ENCODE assay signal across 8 mouse cellular contexts in the genomic region with DNA sequence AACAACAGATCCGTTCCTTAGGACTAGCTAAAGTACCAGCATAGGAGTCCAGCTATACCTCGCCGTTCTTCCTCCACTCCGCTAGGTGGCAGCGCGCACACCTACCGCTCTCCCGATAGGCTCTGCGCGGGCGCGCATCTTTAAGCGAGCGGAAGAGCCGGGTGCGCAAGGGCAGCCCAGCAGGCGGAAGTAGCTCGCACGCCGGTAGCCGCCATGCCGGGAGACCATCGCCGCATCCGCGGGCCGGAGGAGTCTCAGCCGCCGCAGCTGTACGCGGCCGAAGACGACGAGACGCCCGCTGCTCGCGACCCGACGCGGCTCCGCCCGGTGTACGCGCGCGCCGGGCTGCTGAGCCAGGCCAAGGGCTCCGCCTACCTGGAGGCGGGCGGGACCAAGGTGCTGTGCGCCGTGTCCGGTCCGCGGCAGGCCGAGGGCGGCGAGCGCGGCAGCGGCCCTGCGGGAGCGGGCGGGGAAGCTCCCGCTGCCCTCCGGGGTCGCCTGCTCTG. TPM values are rescaled to one million over a fixed set of nuclear protein-coding genes. Genes with fewer than 3 reads are reported as not detected.
DNase-seq lines count a peak whose midpoint lies in the region; ATAC-seq and TF ChIP-seq lines count a peak whose summit lies in the region.

A gene (plus strand): TSS at position 182 of the 506 bp plus-strand sequence.

- H3K27ac ChIP-seq in forebrain, embryonic 11.5 days (ENCODE audit: low read depth, low read length), result peak within 1 kb of the TSS; percentile 66
- H3K27ac ChIP-seq in heart, postnatal 0 days (ENCODE audit: low read depth), result peak within 1 kb of the TSS; percentile 71
- peak within 1 kb of the TSS; percentile 88 for H3K27ac ChIP-seq in liver, embryonic 16.5 days (ENCODE audit: low read length)
- H3K27ac ChIP-seq in neural tube, embryonic 13.5 days (replicated peaks), result peak within 1 kb of the TSS; percentile 83
- H3K27ac ChIP-seq in testis, adult 2 months (ENCODE audit: control insufficient read depth, insufficient read depth, low read depth, low read length), result peak within 1 kb of the TSS; percentile 78

- TF ChIP-seq CTCF in heart, postnatal 0 days (IDR thresholded peaks at IDR 0.05; ENCODE audit: low read depth), result peak; percentile 93
- TF ChIP-seq CTCF in testis, adult 2 months (IDR thresholded peaks at IDR 0.05; ENCODE audit: control insufficient read depth, insufficient read depth, insufficient replicate concordance, low read depth, low read length), result peak; percentile 93

- H3K4me3 ChIP-seq in forebrain, embryonic 11.5 days (ENCODE audit: low read depth, low read length), result peak within 1 kb of the TSS; percentile 97
- H3K4me3 ChIP-seq in heart, postnatal 0 days (ENCODE audit: low read depth, low read length), result peak within 1 kb of the TSS; percentile 94
- peak within 1 kb of the TSS; percentile 96 for H3K4me3 ChIP-seq in liver, embryonic 16.5 days (ENCODE audit: low read depth, low read length)
- H3K4me3 ChIP-seq in neural tube, embryonic 13.5 days, result peak within 1 kb of the TSS; percentile 97
- peak within 1 kb of the TSS; percentile 86 for H3K4me3 ChIP-seq in testis, adult 2 months (ENCODE audit: control insufficient read depth, low read depth, low read length)

- TF ChIP-seq POLR2A in testis, adult 2 months (IDR thresholded peaks at IDR 0.05; ENCODE audit: control insufficient read depth, low read depth, low read length), result peak; percentile 60

- DNase-seq in CD8-positive naive resting alpha-beta T cell, adult 2 months (ENCODE audit: low read depth in 2 of 2, low spot score in 2 of 2), result peak; percentile 86
- peak; percentile 87 for DNase-seq in c-Kit-positive CD71-negative TER-119-negative erythroid progenitor cells, embryonic 14.5 days (ENCODE audit: low read depth)
- DNase-seq in forebrain, embryonic 11.5 days (ENCODE audit: low spot score), result peak; percentile 95
- peak; percentile 95 for DNase-seq in heart, postnatal 0 days (ENCODE audit: low spot score)
- DNase-seq in kidney, postnatal 4 days, result peak; percentile 92 to 96

- peak within 1 kb of the TSS; percentile 90 for H3K9ac ChIP-seq in forebrain, embryonic 11.5 days (ENCODE audit: low read length)
- peak within 1 kb of the TSS; percentile 77 for H3K9ac ChIP-seq in heart, postnatal 0 days (replicated peaks; ENCODE audit: low read depth, low read length)
- H3K9ac ChIP-seq in liver, embryonic 16.5 days (ENCODE audit: low read depth, low read length), result peak within 1 kb of the TSS; percentile 87
- H3K9ac ChIP-seq in neural tube, embryonic 13.5 days, result peak within 1 kb of the TSS; percentile 92

- H3K36me3 ChIP-seq in forebrain, embryonic 11.5 days (ENCODE audit: control insufficient read depth, insufficient read depth, low read length), result peaks cover 29% of the 10 kb centered on the region
- H3K36me3 ChIP-seq in heart, postnatal 0 days (replicated peaks; ENCODE audit: control insufficient read depth, insufficient read depth, low read length), result peaks cover 45% of the 10 kb centered on the region
- peaks cover 47% of the 10 kb centered on the region for H3K36me3 ChIP-seq in liver, embryonic 16.5 days (ENCODE audit: control insufficient read depth, insufficient read depth)
- H3K36me3 ChIP-seq in neural tube, embryonic 13.5 days, result peaks cover 53% of the 10 kb centered on the region
- no peaks in the 10 kb centered on the region; the same call in 1 of the 2 replicates for H3K36me3 ChIP-seq in testis, adult 2 months (ENCODE audit: control insufficient read depth, insufficient read depth, low read length)

- TF ChIP-seq EP300 in heart, postnatal 0 days (IDR thresholded peaks at IDR 0.05; ENCODE audit: low read depth), result no peak

- H3K27me3 ChIP-seq in forebrain, embryonic 11.5 days (ENCODE audit: control insufficient read depth, insufficient read depth, low read length), result no peaks in the 10 kb centered on the region
- H3K27me3 ChIP-seq in heart, postnatal 0 days (ENCODE audit: control insufficient read depth, insufficient read depth, low read length), result no peaks in the 10 kb centered on the region
- no peaks in the 10 kb centered on the region for H3K27me3 ChIP-seq in liver, embryonic 16.5 days (ENCODE audit: control insufficient read depth, insufficient read depth, low read depth, low read length)
- no peaks in the 10 kb centered on the region for H3K27me3 ChIP-seq in neural tube, embryonic 13.5 days
- no peaks in the 10 kb centered on the region for H3K27me3 ChIP-seq in testis, adult 2 months (ENCODE audit: control insufficient read depth, insufficient read depth, low read length)

- H3K4me1 ChIP-seq in forebrain, embryonic 11.5 days (replicated peaks; ENCODE audit: control insufficient read depth, insufficient read depth, low read length), result peaks cover 9% of the 10 kb centered on the region
- peaks cover 10% of the 10 kb centered on the region; the same call in 1 of the 2 replicates for H3K4me1 ChIP-seq in heart, postnatal 0 days (ENCODE audit: control insufficient read depth, insufficient read depth)
- peaks cover 27% of the 10 kb centered on the region for H3K4me1 ChIP-seq in liver, embryonic 16.5 days (ENCODE audit: control insufficient read depth, low read depth, low read length)
- H3K4me1 ChIP-seq in neural tube, embryonic 13.5 days (replicated peaks), result peaks cover 22% of the 10 kb centered on the region
- peaks cover 7% of the 10 kb centered on the region for H3K4me1 ChIP-seq in testis, adult 2 months (ENCODE audit: control insufficient read depth, insufficient read depth, low read length)

- WGBS in forebrain, embryonic 11.5 days, result under 1% methylated on average over 61 of the region's 68 CpGs
- 1% methylated on average over 56 of the region's 68 CpGs for WGBS in heart, postnatal 0 days
- under 1% methylated on average over 61 of the region's 68 CpGs for WGBS in liver, embryonic 16.5 days (ENCODE audit: insufficient replicate concordance)
- under 1% methylated on average over 59 of the region's 68 CpGs for WGBS in neural tube, embryonic 13.5 days

- H3K4me2 ChIP-seq in forebrain, embryonic 11.5 days (ENCODE audit: low read depth, low read length, severe bottlenecking), result peak within 1 kb of the TSS; percentile 97
- peak within 1 kb of the TSS; percentile 100 for H3K4me2 ChIP-seq in heart, postnatal 0 days (ENCODE audit: low read depth, low read length)
- peak within 1 kb of the TSS; percentile 100 for H3K4me2 ChIP-seq in liver, embryonic 16.5 days (ENCODE audit: low read depth, low read length)
- peak within 1 kb of the TSS; percentile 99 for H3K4me2 ChIP-seq in neural tube, embryonic 13.5 days

- H3K9me3 ChIP-seq in forebrain, embryonic 11.5 days (ENCODE audit: control insufficient read depth, low read length), result no peaks in the 10 kb centered on the region
- H3K9me3 ChIP-seq in heart, postnatal 0 days (replicated peaks; ENCODE audit: control insufficient read depth, low read length), result no peaks in the 10 kb centered on the region
- H3K9me3 ChIP-seq in liver, embryonic 16.5 days (replicated peaks; ENCODE audit: control insufficient read depth, low read length), result no peaks in the 10 kb centered on the region
- H3K9me3 ChIP-seq in neural tube, embryonic 13.5 days, result no peaks in the 10 kb centered on the region

- ATAC-seq in forebrain, embryonic 11.5 days (replicated peaks; ENCODE audit: low FRiP score), result peak; percentile 93
- peak; percentile 96 for ATAC-seq in heart, postnatal 0 days (ENCODE audit: insufficient read depth, low read depth)
- peak; percentile 91 for ATAC-seq in liver, embryonic 16.5 days (ENCODE audit: low read depth)
- ATAC-seq in neural tube, embryonic 13.5 days (ENCODE audit: low read depth), result peak; percentile 95

RNA-seq across cellular contexts. Expression of the gene that starts here (rescaled TPM):
- 10.8 and 13.1 TPM in 2 replicates for polyA plus RNA-seq in forebrain, embryonic 11.5 days (2014; fragmentation: Nextera tagmentation; extraction: Ambion mirVana)
- 7.1 and 17.0 TPM in 2 replicates for total RNA-seq in heart, postnatal 0 days (2014; rRNA removed; ENCODE audit: low replicate concordance)
- 0.38 and 2.0 TPM in 2 replicates for polyA plus RNA-seq in heart, postnatal 0 days (2015; fragmentation: Nextera tagmentation; extraction: Ambion mirVana)
- polyA plus RNA-seq in liver, embryonic 16.5 days (2015; fragmentation: Nextera tagmentation; extraction: Ambion mirVana), result not detected in 2 replicates
- not detected in 2 replicates for polyA plus RNA-seq in neural tube, embryonic 13.5 days (2015; fragmentation: Nextera tagmentation; extraction: Ambion mirVana)
- not detected in 2 replicates for polyA plus RNA-seq in testis, adult 2 months (2012; rRNA removed)

Comparison
In these comparisons a context has a peak if more than half of its experiments do, and no peak if none do; other contexts are left out.
1. Peak in every context shown above with its lines: DNase-seq, ATAC-seq, H3K4me3 ChIP-seq and H3K27ac ChIP-seq.
2. Peak in ATAC-seq, H3K4me3 ChIP-seq, H3K27ac ChIP-seq, H3K9ac ChIP-seq and H3K4me2 ChIP-seq in liver, embryonic 16.5 days; RNA of the gene not detected or under 1 TPM.
3. Peak in ATAC-seq, H3K4me3 ChIP-seq, H3K27ac ChIP-seq, H3K9ac ChIP-seq and H3K4me2 ChIP-seq in neural tube, embryonic 13.5 days; RNA of the gene not detected or under 1 TPM.